7 mouse cellular contexts compared by ENCODE assay signal in the genomic region with DNA sequence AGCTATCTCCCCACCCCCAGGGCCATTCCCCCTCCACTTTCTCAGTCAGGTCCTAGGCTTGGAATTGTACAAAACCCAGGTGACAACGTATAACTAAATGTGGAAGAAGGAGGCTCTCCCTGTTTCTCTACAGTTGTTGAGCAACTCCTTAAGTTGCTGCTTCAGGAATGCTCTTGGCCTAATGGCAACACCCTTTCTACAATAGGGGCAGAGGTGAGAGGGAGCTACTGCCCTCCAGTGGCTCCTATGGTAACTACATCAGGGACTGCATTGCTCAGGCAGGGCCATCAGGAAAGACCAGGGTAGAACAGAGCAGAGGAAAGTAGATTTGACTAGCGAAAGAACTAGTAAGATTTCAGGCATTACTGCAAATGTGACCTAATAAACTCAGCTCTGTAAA. TPM values are rescaled to one million over a fixed set of nuclear protein-coding genes. Genes with fewer than 3 reads are reported as not detected.
DNase-seq lines count a peak whose midpoint lies in the region; TF ChIP-seq lines count a peak whose summit lies in the region.

No protein-coding gene starts in this region.

- no peaks in the 10 kb centered on the region for H3K9me3 ChIP-seq in ES-Bruce4 (replicated peaks; ENCODE audit: control insufficient read depth, insufficient read depth, low read length, poor library complexity, severe bottlenecking)

- intact Hi-C loops in gastrocnemius, adult 2 months (cut with DNase I), result no loop called here

- H3K4me1 ChIP-seq in ES-Bruce4 (ENCODE audit: control insufficient read depth, insufficient read depth, low read length), result peaks cover 9% of the 10 kb centered on the region
- H3K4me1 ChIP-seq in lung, adult 2 months (ENCODE audit: control insufficient read depth, insufficient read depth, low read length), result peaks cover 8% of the 10 kb centered on the region

- TF ChIP-seq POLR2A in ES-Bruce4 (IDR thresholded peaks at IDR 0.05; ENCODE audit: insufficient read depth, low read length), result no peak
- no peak for TF ChIP-seq POLR2A in lung, adult 2 months (IDR thresholded peaks at IDR 0.05; ENCODE audit: borderline replicate concordance, extremely low read depth, low read depth, low read length)

- TF ChIP-seq CTCF in ES-Bruce4 (IDR thresholded peaks at IDR 0.05; ENCODE audit: low read depth, low read length), result peak; percentile 87
- peak; percentile 83 for TF ChIP-seq CTCF in gastrocnemius, adult 2 months (IDR thresholded peaks at IDR 0.05)
- TF ChIP-seq CTCF in lung, adult 2 months (IDR thresholded peaks at IDR 0.05; ENCODE audit: insufficient read depth, low read length), result peak; percentile 94

- no peak overlapping the region for H3K4me3 ChIP-seq in ES-Bruce4 (ENCODE audit: low read depth, low read length)
- no peak overlapping the region for H3K4me3 ChIP-seq in gastrocnemius, adult 2 months
- no peak overlapping the region for H3K4me3 ChIP-seq in lung, adult 2 months (replicated peaks; ENCODE audit: extremely low read depth, low read depth, low read length)

- DNase-seq in A20 (ENCODE audit: low read depth, low spot score), result peak; percentile 84
- peak; percentile 58 for DNase-seq in c-Kit-negative CD71-positive TER-119-positive erythroid progenitor cells, embryonic 14.5 days (ENCODE audit: low read depth, low spot score)
- peak; percentile 80 for DNase-seq in gastrocnemius, adult 2 months
- DNase-seq in kidney, adult 8-10 months, result peak; percentile 82 to 92
- DNase-seq in lung, adult 2 months, result peak; percentile 86
- DNase-seq in spleen, adult 18-20 months, result peak; percentile 69 to 88

- H3K27ac ChIP-seq in ES-Bruce4 (ENCODE audit: insufficient read depth, low read length), result peak overlapping the region; percentile 99
- peak overlapping the region; percentile 40; the same call in 1 of the 2 replicates for H3K27ac ChIP-seq in gastrocnemius, adult 2 months

- no peaks in the 10 kb centered on the region for H3K36me3 ChIP-seq in ES-Bruce4 (ENCODE audit: control insufficient read depth, insufficient read depth, low read length, poor library complexity, severe bottlenecking)

- H3K27me3 ChIP-seq in ES-Bruce4 (ENCODE audit: control insufficient read depth, insufficient read depth, low read length, poor library complexity, severe bottlenecking), result no peaks in the 10 kb centered on the region

- 33% methylated on average over 2 of the region's 2 CpGs for WGBS in lung, adult 2 months

- peak overlapping the region; percentile 35 for H3K9ac ChIP-seq in ES-Bruce4 (ENCODE audit: low read depth, poor library complexity, severe bottlenecking)

- TF ChIP-seq EP300 in ES-Bruce4 (IDR thresholded peaks at IDR 0.05; ENCODE audit: insufficient read depth, low read depth, low read length), result peak; percentile 81; the same call in 1 of the 2 replicates

RNA-seq across cellular contexts. Expression of gene Dhx40, which starts 28.8 kb away (rescaled TPM):
- polyA plus RNA-seq in ES-Bruce4 (2011; ENCODE audit: insufficient read depth, insufficient read length, low read depth, missing spikeins), result 48.3 and 51.5 TPM in 2 replicates
- total RNA-seq in gastrocnemius, adult 2 months (2021), result 10 to 100 TPM in 1 of 2 experiments, 1 to 10 TPM in 1; 9.8 to 11.1 TPM
- polyA plus RNA-seq in lung, adult 2 months (2012; rRNA removed), result 3.8 and 4.4 TPM in 2 replicates
